Mouse (Mus musculus) mature B cell (primary cell): ENCODE measurements around the gene Ncoa4.
"Not testable (repeated sequence)": the region's sequence is repeated elsewhere in the genome, so short reads cannot be mapped to it uniquely, and the experiment has no call there.

Source experiments
- in situ Hi-C: fragments of 300-500 bp; cut with MboI; formaldehyde crosslinking; loops from 2 replicates; pipeline ENCODE4 v1.14.3; 2019

Ncoa4 gene

GRCm38 (mm10) chr14:32161090-32161885, 1.6 kb downstream of the Ncoa4 start:
- in situ Hi-C loops = no loop called here

GRCm38 (mm10) chr14:32162231-32162630, 2.6 kb downstream of the Ncoa4 start:
- in situ Hi-C loops = no loop called here

DNA sequence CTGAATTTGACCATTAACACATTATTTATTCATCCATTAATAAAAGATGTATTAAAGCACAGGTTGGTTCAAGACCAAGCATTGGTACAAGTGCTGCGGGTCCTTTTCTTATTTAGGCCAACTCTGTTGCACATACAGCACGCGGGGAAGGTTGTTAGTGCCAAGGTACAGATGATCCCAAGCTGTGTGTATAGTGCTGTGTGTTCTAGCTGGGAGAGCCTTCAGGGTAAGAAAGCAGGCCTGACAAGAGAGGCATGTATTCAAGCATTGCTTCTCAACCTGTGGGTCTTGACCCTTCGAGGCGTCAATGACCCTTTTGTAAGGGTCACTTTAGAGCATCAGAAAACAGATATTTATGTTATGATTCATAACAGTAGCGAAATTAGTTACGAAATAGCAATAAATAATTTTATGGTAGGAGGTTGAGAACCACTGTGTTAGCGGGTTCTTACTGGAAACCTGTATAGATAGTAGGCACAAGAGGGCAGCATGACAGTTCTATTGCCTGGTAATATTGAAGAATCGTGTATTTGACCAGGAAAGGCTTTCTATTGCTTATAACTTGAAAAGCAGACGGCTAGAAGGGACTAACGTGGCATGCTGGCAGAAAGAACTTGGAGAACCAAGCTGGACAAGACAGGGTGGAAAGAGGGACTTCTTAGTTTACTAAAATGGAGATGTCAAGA, 3.7 kb downstream of the Ncoa4 start:
- in situ Hi-C loops = no loop called here

DNA sequence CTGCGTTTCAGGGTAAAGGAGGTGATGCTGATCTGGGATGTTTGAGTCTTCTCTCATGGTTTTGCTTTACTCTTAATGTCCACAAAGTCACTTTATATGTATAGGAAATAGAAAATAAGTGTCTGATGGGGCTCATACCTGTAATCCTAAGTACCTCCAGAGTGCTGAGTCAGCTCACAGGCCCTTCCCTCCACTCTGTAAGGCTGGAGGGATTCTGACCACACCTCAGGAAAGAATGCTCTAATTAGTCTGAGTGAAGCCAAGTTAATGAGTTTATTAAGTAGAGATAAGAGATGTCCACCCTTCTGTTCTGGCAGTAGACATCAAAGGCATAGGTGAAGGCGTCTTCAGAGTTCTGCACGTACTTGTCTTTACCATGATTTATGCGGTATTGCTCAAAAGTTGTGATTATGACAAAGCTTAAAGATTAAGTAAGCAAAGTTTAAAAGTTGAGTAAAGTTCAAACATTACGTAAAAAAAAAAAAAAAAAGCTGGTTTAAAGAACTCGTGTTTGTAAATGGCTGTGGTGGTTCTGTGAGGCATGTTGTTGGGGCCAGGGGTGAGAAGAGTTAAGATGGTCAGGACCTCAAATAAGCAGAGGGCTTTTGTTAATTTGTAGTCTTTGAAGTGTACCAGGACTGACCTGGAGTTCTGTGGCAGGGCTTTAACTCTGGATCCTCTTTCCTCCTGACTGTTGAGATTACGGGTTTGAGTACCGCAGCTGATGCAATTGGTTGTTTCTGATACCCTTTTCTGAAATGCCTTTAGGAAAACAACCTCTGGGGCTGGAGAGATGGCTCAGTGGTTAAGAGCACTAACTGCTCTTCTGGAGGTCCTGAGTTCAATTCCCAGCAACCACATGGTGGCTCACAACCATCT, 4.7 kb downstream of the Ncoa4 start:
- in situ Hi-C loops = no loop called here

DNA sequence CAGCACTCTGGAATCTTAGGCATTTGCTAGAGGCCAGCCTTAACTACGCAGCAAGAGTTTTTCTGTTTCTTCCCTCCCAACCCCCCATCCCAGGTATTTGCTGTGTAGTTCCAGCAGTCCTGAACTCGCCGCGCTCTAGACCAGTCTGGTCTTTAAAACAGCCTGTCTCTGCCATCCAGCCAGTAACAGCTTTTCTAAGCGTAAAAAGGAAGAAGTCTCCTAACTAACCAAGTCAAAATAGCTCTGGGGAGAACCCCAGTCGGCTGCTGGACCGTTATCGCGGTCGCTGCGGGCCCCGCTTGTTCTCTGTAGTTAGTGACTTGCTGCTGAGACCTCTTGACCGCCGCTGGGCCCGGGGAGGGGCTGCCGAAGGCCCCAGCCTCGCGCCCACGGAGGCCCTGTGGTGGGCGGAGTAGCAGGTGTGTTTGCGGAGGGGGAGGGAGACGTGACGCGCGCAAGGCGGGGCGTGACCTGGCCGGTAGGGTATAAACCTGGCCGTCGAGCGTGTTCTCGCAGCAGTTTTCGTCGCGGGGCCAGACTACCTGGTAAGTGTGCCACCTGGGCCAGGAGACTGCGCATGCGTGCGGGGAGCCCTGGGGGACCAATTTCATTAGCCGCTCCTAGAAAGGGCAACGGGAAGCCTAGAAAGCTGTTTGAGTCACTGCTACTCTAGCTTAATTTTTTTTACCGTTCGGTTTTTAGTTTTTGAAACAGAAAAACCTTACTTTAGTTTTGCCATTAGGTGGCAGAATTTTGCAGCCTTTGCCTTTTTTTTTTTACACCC, 5.8 kb downstream of the Ncoa4 start:
- in situ Hi-C loops = no loop called here

GRCm38 (mm10) chr14:32166062-32166441, 6.4 kb downstream of the Ncoa4 start:
- in situ Hi-C loops = no loop called here

GRCm38 (mm10) chr14:32166840-32167239, 7.2 kb downstream of the Ncoa4 start:
- in situ Hi-C loops = no loop called here

DNA sequence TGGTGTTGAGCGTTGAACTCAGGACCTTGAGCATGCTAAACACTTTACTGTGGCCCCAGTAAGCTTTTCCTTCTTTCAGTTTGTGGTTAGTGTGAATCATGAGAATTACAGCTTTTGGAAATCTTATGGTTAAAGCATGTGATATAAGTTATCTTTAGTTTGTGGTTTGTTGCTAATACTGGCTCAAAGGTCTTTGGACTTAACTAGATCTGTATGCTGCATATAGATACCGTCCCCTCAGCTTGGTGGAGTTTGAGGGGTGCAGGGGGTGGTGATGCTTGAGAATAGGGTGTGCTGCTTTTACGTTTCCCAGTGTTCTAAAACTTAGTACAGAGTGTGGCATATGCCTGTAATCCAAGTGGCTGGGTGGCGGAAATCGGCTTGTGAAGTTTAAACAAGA, 7.7 kb downstream of the Ncoa4 start:
- in situ Hi-C loops = no loop called here

- in situ Hi-C loops = no loop called here
These were observed 9.1 kb downstream of the Ncoa4 start for GRCm38 (mm10) chr14:32168653-32169231.

GRCm38 (mm10) chr14:32170137-32170536, 10.5 kb downstream of the Ncoa4 start:
- in situ Hi-C loops = no loop called here

- in situ Hi-C loops = no loop called here
These were observed 15.6 kb downstream of the Ncoa4 start for GRCm38 (mm10) chr14:32175310-32175709.

GRCm38 (mm10) chr14:32176590-32176989, 16.9 kb downstream of the Ncoa4 start:
- in situ Hi-C loops = not testable (repeated sequence)

DNA sequence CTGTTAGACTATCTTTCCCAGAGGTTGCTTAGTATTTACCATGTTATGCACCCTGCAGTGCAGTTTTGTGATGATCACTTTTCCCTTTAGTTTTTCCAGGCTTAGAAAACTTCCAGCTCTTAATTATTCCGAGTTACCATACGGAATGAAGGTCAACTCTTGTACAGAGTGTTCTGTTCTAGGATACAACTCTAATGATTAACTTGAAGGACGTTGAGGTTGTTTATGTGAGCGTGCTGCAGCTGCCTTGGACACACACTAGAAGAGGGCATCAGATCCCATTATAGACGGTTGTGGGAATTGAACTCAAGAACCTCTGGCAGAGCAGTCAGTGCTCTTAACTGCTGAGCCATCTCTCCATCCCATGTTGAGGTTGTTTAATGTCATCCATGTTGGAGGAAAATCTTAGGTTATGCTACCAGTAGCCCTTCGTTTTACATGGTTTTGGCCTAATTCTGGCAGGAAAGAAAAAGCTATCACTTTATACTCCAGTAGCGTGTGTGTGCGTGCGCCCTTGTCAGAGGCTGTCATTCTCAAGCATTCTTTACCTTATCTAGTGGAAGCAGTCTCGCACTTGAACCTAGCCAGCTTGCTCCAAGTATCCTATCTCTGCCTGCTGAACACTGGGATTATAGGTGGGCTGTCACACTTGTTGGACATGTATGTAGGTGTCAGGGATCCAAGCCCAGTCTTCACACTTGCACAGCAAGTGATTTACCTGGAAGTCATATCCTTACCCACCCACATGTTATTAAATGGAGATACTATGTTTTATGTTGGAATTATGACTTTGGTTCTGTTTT, 19.9 kb downstream of the Ncoa4 start:
- in situ Hi-C loops = no loop called here

DNA sequence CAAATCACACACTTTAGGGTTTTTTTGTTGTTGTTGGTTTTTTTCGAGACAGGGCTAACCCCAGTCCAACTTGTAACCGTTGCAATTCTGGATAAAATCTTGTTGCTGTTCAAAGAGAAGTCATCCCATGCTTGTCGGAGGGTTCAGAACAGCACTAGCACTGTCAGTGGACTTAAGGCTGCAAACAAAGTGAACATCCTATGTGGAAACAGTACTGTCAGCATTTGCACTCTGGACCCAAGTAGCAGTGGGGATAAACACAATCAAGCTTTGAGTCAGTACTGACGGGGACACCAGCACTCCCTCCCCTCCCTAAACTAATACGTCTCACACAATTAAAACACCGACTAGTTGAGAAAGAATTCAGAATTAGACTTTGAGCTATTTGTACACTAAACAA, 21.2 kb downstream of the Ncoa4 start:
- in situ Hi-C loops = no loop called here

GRCm38 (mm10) chr14:32183846-32184245, 24.2 kb downstream of the Ncoa4 start:
- in situ Hi-C loops = no loop called here

DNA sequence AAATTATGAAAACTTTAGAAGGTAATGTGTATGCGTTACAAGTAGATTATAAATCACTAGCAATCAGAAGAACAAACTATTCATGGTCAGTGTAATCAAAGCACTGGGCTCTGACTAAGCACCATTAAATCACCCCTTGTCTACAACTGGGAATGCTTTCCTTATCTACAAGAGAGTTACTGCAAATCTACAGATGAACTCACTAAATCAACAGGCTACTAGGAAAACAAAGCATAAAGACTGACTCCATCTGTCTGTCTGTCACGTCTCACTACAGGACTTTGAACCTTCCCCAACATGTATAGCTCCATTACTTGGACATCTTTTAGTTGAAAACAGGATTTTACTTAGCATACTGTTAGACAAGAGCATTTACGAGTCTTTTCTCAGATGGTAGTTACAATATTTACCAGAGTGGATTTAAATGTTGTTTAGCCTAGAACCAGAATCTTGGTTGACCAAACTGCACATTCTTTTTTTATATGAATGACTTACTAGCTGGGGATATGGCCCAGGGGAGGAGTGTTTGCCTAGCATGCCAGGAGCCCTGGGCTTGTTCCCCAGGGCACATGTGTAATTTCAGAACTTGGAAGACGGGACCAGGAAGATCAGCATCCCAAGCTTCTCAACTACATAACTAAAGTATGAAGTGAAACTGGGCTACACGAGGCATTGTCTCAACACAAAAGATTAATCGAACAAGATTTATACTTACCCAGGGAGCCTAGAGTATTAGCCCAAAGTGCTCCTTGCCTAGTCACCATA, 31.1 kb downstream of the Ncoa4 start:
- in situ Hi-C loops = no loop called here

DNA sequence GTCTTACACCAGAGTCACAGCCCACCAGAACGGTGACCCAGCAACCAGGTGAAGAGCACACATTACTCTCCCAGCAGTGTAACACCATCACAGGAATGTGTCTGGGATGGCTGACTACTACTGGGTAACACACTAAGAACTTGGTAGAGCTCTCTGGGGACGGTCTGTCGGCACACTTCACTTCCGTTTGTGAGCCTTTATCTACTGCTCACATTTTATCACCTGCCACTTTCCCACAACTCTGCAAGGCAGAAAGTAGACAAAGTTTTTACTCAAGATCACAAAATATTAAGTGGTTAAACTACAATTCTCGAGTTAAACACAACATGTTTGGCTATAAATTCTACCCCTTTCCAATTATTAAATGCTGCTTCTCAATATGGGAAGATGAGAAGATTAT, 32.3 kb downstream of the Ncoa4 start:
- in situ Hi-C loops = no loop called here

DNA sequence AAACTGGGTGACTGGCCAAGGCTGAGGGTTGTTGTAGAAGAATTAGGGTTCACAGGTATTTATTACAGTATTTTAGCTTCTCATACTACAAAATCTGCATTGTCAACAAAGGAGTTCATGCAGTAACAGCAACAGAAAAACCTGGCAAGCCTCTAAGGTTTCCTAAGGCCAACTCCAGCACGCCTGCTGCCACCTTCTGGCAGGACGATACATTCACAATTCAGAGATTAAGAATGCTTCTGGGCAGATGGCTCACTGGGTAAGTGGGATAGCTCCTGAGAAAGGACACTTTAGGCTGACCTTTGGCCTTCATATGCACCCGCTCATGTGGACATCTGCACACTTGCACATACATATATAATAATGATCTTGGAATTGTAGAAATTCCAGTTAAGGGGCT, 32.8 kb downstream of the Ncoa4 start:
- in situ Hi-C loops = no loop called here

- in situ Hi-C loops = not testable (repeated sequence)
These were observed 33.9 kb downstream of the Ncoa4 start for GRCm38 (mm10) chr14:32193557-32193956.

DNA sequence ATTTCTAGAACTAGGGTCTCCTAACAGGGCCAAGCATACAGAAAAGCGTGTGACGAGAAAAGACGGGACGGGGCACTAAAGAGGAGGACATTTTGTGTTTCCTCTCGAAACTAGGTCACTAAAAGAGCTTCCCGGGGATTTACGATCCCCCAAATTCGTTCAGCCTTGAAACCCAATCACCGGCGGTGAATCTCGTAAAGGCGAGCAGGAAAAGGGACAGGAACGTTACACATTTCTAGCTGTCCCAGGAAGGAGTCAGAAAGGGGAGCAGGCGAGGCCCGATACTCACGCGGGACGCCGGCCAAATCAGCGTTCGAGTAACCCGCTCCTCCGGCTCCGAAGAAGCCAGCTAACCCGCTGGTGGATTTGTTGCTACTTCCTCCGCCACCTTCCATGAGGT, 41.7 kb downstream of the Ncoa4 start:
- in situ Hi-C loops = no loop called here
